Mouse (Mus musculus) kidney, postnatal 4 days (tissue): ENCODE results near the gene Tmem30b.
"Not testable (repeated sequence)": the region's sequence is repeated elsewhere in the genome, so short reads cannot be mapped to it uniquely, and the experiment has no call there.

Experiments used
- DNase-seq, 2 experiments: peaks; one replicate each; pipeline ENCODE4 v3.0.0; 2021; ENCODE audit warnings: mixed read lengths in 2 of 2

Tmem30b gene

GRCm38 (mm10) chr12:73558525-73559195 lies 12.5 kb upstream of the Tmem30b start:
- DNase-seq, result no peak

GRCm38 (mm10) chr12:73554155-73554554 lies 8.0 kb upstream of the Tmem30b start:
- DNase-seq, result peak; percentile 71 to 77

- no peak for DNase-seq
Observed at GRCm38 (mm10) chr12:73548259-73548658, 2.1 kb upstream of the Tmem30b start.

- peak in 1 of 2 experiments; percentile 28 for DNase-seq
Observed at GRCm38 (mm10) chr12:73547646-73548045, 1.5 kb upstream of the Tmem30b start.

- DNase-seq, result peak; percentile 59 to 68
Observed at GRCm38 (mm10) chr12:73545672-73546085, 513 bp downstream of the Tmem30b start.

- no peak for DNase-seq
Observed at GRCm38 (mm10) chr12:73544736-73545671, 1.2 kb downstream of the Tmem30b start.

GRCm38 (mm10) chr12:73543191-73543590 lies 3.0 kb downstream of the Tmem30b start:
- no peak for DNase-seq

GRCm38 (mm10) chr12:73540402-73540801 lies 5.8 kb downstream of the Tmem30b start:
- DNase-seq, result no peak

GRCm38 (mm10) chr12:73539151-73539550 lies 7.0 kb downstream of the Tmem30b start:
- DNase-seq, result no peak

GRCm38 (mm10) chr12:73538139-73538508 lies 8.1 kb downstream of the Tmem30b start:
- DNase-seq, result not testable (repeated sequence)

- DNase-seq, result peak; percentile 46 to 63
Observed at GRCm38 (mm10) chr12:73537499-73538138, 8.6 kb downstream of the Tmem30b start.

- peak; percentile 68 to 73 for DNase-seq
Observed at GRCm38 (mm10) chr12:73534591-73534990, 11.6 kb downstream of the Tmem30b start.

GRCm38 (mm10) chr12:73531889-73532479 lies 14.2 kb downstream of the Tmem30b start:
- DNase-seq, result peak; percentile 51 to 58

GRCm38 (mm10) chr12:73529590-73529989 lies 16.6 kb downstream of the Tmem30b start:
- DNase-seq, result no peak

- DNase-seq, result no peak
Observed at GRCm38 (mm10) chr12:73529131-73529530, 17.1 kb downstream of the Tmem30b start.

- not testable (repeated sequence) for DNase-seq
Observed at GRCm38 (mm10) chr12:73528142-73528541, 18.1 kb downstream of the Tmem30b start.

GRCm38 (mm10) chr12:73525254-73525885 lies 20.8 kb downstream of the Tmem30b start:
- no peak for DNase-seq

GRCm38 (mm10) chr12:73523066-73523465 lies 23.1 kb downstream of the Tmem30b start:
- DNase-seq, result no peak

- no peak for DNase-seq
Observed at GRCm38 (mm10) chr12:73521944-73522343, 24.2 kb downstream of the Tmem30b start.

GRCm38 (mm10) chr12:73521238-73521841 lies 24.9 kb downstream of the Tmem30b start:
- DNase-seq, result no peak

GRCm38 (mm10) chr12:73517768-73518167 lies 28.4 kb downstream of the Tmem30b start:
- DNase-seq, result no peak
